Mouse (Mus musculus): Measurements from ENCODE around the gene Pms2. TPM values are rescaled to one million over a fixed set of nuclear protein-coding genes. Genes with fewer than 3 reads are reported as not detected.

The Pms2 gene
- polyA plus RNA-seq, 1 experiment from 2014 or later: 33.0 TPM

- no peaks in the 10 kb centered on the region for H3K27me3 ChIP-seq (replicated peaks; ENCODE audit: control insufficient read depth, insufficient read depth, low read length)
- H3K36me3 ChIP-seq (ENCODE audit: control insufficient read depth, insufficient read depth): peaks cover 30% of the 10 kb centered on the region
- no peak overlapping the region for H3K4me2 ChIP-seq (ENCODE audit: low read length)
- no peak overlapping the region for H3K9ac ChIP-seq (replicated peaks; ENCODE audit: low read depth, low read length)
- H3K27ac ChIP-seq (ENCODE audit: low read length): no peak overlapping the region
- H3K4me1 ChIP-seq (replicated peaks; ENCODE audit: control insufficient read depth, insufficient read depth, low read length): no peaks in the 10 kb centered on the region
- H3K4me3 ChIP-seq (replicated peaks; ENCODE audit: low read length): no peak overlapping the region
- WGBS: 84% methylated on average over 3 of the region's 3 CpGs
- no peak for ATAC-seq
- H3K9me3 ChIP-seq (ENCODE audit: control insufficient read depth, low read length): no peaks in the 10 kb centered on the region
Observed at GRCm38 (mm10) chr5:143902111-143902510, 7.7 kb upstream of the Pms2 start.

DNA sequence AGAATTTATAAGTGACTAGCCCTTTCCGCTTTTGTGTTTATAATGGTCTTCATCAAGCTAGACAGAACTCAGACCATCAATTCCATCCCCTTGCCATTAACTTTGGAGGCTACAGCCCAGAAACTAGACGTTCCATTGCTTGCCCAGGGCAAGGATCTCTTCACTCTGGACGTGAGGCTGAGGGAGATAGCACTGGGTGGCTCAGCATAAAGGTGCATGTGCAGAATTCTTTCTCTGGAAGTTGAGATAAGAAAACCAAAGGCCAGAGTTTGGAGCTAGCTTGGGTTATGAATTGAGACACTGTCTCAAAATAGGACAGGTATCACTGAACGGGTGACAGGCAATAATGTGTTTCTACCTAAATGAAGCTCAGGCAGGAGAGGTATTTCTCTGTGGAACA is 6.0 kb upstream of the Pms2 start:
- Histone ChIP-seq H3K4me2 (ENCODE audit: low read length) (no peak overlapping the region), H3K27ac (ENCODE audit: low read length) (no peak overlapping the region), H3K4me1 (replicated peaks; ENCODE audit: control insufficient read depth, insufficient read depth, low read length) (peaks cover 13% of the 10 kb centered on the region), H3K4me3 (replicated peaks; ENCODE audit: low read length) (no peak overlapping the region), H3K9me3 (ENCODE audit: control insufficient read depth, low read length) (no peaks in the 10 kb centered on the region), H3K9ac (replicated peaks; ENCODE audit: low read depth, low read length) (no peak overlapping the region), H3K36me3 (ENCODE audit: control insufficient read depth, insufficient read depth) (peaks cover 22% of the 10 kb centered on the region), H3K27me3 (replicated peaks; ENCODE audit: control insufficient read depth, insufficient read depth, low read length) (no peaks in the 10 kb centered on the region)
- ATAC-seq: no peak
- 89% methylated on average over 4 of the region's 4 CpGs for WGBS

DNA sequence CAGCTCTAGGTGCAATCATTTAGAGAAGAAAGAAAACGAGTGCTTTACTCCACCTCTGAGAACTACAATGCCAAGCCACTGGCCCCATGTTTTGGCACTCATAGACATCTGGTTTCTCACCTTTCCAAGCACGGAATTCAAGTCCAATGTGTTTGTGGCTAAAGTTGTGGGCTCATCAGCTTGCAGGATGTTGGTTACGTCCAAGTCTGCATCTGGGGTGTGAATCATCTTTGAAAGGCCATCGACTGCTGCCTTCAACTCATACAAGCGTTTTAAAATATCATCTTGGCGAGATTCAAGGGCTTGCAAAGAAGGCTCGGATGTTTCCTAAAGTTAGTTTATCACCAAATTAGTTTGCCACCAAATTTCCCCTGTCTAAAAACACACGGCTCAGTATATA is 3.3 kb upstream of the Pms2 start:
- H3K4me1 ChIP-seq (replicated peaks; ENCODE audit: control insufficient read depth, insufficient read depth, low read length): peaks cover 24% of the 10 kb centered on the region
- H3K4me3 ChIP-seq (replicated peaks; ENCODE audit: low read length): no peak overlapping the region
- no peak overlapping the region for H3K27ac ChIP-seq (ENCODE audit: low read length)
- H3K9ac ChIP-seq (replicated peaks; ENCODE audit: low read depth, low read length): no peak overlapping the region
- H3K4me2 ChIP-seq (ENCODE audit: low read length): no peak overlapping the region
- ATAC-seq: no peak
- WGBS: 84% methylated on average over 8 of the region's 8 CpGs
- H3K27me3 ChIP-seq (replicated peaks; ENCODE audit: control insufficient read depth, insufficient read depth, low read length): no peaks in the 10 kb centered on the region
- peaks cover 16% of the 10 kb centered on the region for H3K36me3 ChIP-seq (ENCODE audit: control insufficient read depth, insufficient read depth)
- H3K9me3 ChIP-seq (ENCODE audit: control insufficient read depth, low read length): no peaks in the 10 kb centered on the region

DNA sequence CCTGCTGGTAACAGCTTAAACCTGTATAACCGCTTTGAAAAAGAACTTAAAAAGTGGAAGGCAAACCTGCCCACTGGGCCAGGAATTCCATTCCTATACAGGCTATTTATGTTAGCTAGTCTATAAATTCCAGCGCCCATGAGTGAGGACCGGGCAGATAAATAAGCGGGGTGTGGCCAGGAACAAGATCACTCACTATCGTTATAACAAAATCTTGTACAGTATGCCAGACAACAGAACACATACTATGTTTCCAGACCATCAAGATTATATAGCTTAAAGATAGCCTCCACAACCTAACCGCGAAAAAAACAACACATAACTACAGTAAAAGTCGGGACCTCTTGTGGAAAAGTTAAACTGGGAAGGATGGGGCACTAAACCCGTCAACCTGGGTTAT is 838 bp upstream of the Pms2 start:
- Histone ChIP-seq H3K27ac (ENCODE audit: low read length) (peak overlapping the region; percentile 90), H3K4me1 (replicated peaks; ENCODE audit: control insufficient read depth, insufficient read depth, low read length) (peaks cover 24% of the 10 kb centered on the region), H3K4me2 (ENCODE audit: low read length) (peak overlapping the region; percentile 88), H3K9ac (replicated peaks; ENCODE audit: low read depth, low read length) (peak overlapping the region; percentile 66), H3K4me3 (replicated peaks; ENCODE audit: low read length) (peak overlapping the region; percentile 94), H3K27me3 (replicated peaks; ENCODE audit: control insufficient read depth, insufficient read depth, low read length) (no peaks in the 10 kb centered on the region), H3K36me3 (ENCODE audit: control insufficient read depth, insufficient read depth) (peaks cover under 1% of the 10 kb centered on the region), H3K9me3 (ENCODE audit: control insufficient read depth, low read length) (no peaks in the 10 kb centered on the region)
- no peak for ATAC-seq
- 2% methylated on average over 9 of the region's 9 CpGs for WGBS

- no peak overlapping the region for H3K27ac ChIP-seq (ENCODE audit: low read length)
- no peaks in the 10 kb centered on the region; the same call in 1 of the 2 replicates for H3K4me1 ChIP-seq (replicated peaks; ENCODE audit: control insufficient read depth, insufficient read depth, low read length)
- H3K9me3 ChIP-seq (ENCODE audit: control insufficient read depth, low read length): no peaks in the 10 kb centered on the region
- no peak overlapping the region for H3K4me3 ChIP-seq (replicated peaks; ENCODE audit: low read length)
- no peak overlapping the region for H3K4me2 ChIP-seq (ENCODE audit: low read length)
- H3K9ac ChIP-seq (replicated peaks; ENCODE audit: low read depth, low read length): no peak overlapping the region
- ATAC-seq: no peak
- H3K36me3 ChIP-seq (ENCODE audit: control insufficient read depth, insufficient read depth): peaks cover 24% of the 10 kb centered on the region
- 94% methylated on average over 9 of the region's 9 CpGs for WGBS
- no peaks in the 10 kb centered on the region for H3K27me3 ChIP-seq (replicated peaks; ENCODE audit: control insufficient read depth, insufficient read depth, low read length)
Observed at GRCm38 (mm10) chr5:143916221-143916620, 6.5 kb downstream of the Pms2 start.

GRCm38 (mm10) chr5:143917418-143917817 is 7.7 kb downstream of the Pms2 start:
- Histone ChIP-seq H3K4me3 (replicated peaks; ENCODE audit: low read length) (no peak overlapping the region), H3K4me1 (replicated peaks; ENCODE audit: control insufficient read depth, insufficient read depth, low read length) (no peaks in the 10 kb centered on the region), H3K4me2 (ENCODE audit: low read length) (no peak overlapping the region), H3K9me3 (ENCODE audit: control insufficient read depth, low read length) (no peaks in the 10 kb centered on the region), H3K9ac (replicated peaks; ENCODE audit: low read depth, low read length) (no peak overlapping the region), H3K27me3 (replicated peaks; ENCODE audit: control insufficient read depth, insufficient read depth, low read length) (no peaks in the 10 kb centered on the region), H3K36me3 (ENCODE audit: control insufficient read depth, insufficient read depth) (peaks cover 27% of the 10 kb centered on the region), H3K27ac (ENCODE audit: low read length) (no peak overlapping the region)
- no peak for ATAC-seq
- WGBS: 47% methylated on average over 5 of the region's 5 CpGs

- no peak overlapping the region for H3K9ac ChIP-seq (replicated peaks; ENCODE audit: low read depth, low read length)
- no peak overlapping the region for H3K27ac ChIP-seq (ENCODE audit: low read length)
- H3K4me1 ChIP-seq (replicated peaks; ENCODE audit: control insufficient read depth, insufficient read depth, low read length): no peaks in the 10 kb centered on the region
- H3K36me3 ChIP-seq (ENCODE audit: control insufficient read depth, insufficient read depth): peaks cover 27% of the 10 kb centered on the region
- H3K9me3 ChIP-seq (ENCODE audit: control insufficient read depth, low read length): no peaks in the 10 kb centered on the region
- H3K27me3 ChIP-seq (replicated peaks; ENCODE audit: control insufficient read depth, insufficient read depth, low read length): no peaks in the 10 kb centered on the region
- H3K4me2 ChIP-seq (ENCODE audit: low read length): no peak overlapping the region
- ATAC-seq: no peak
- H3K4me3 ChIP-seq (replicated peaks; ENCODE audit: low read length): no peak overlapping the region
- 94% methylated on average over 3 of the region's 3 CpGs for WGBS
Observed at GRCm38 (mm10) chr5:143918120-143918519, 8.4 kb downstream of the Pms2 start.

GRCm38 (mm10) chr5:143924781-143925452 is 15.2 kb downstream of the Pms2 start:
- 92% methylated on average over 6 of the region's 6 CpGs for WGBS
- Histone ChIP-seq H3K36me3 (ENCODE audit: control insufficient read depth, insufficient read depth) (peaks cover 35% of the 10 kb centered on the region), H3K4me2 (ENCODE audit: low read length) (no peak overlapping the region)

GRCm38 (mm10) chr5:143927875-143928274 is 18.1 kb downstream of the Pms2 start, which contains the start of gene Gm42421:
Gene Gm42421 (plus strand): TSS chr5:143928175.
- no peak within 1 kb of the TSS for H3K4me3 ChIP-seq (replicated peaks; ENCODE audit: low read length)
- H3K27ac ChIP-seq (ENCODE audit: low read length): no peak within 1 kb of the TSS
- peaks cover 34% of the 10 kb centered on the region for H3K36me3 ChIP-seq (ENCODE audit: control insufficient read depth, insufficient read depth)
- H3K27me3 ChIP-seq (replicated peaks; ENCODE audit: control insufficient read depth, insufficient read depth, low read length): no peaks in the 10 kb centered on the region
- H3K4me2 ChIP-seq (ENCODE audit: low read length): no peak within 1 kb of the TSS
- no peak within 1 kb of the TSS for H3K9ac ChIP-seq (replicated peaks; ENCODE audit: low read depth, low read length)
- 0 out of 2 replicates have a peak, but pooled peaks cover 3% of the 10 kb centered on the region for H3K4me1 ChIP-seq (replicated peaks; ENCODE audit: control insufficient read depth, insufficient read depth, low read length)
- WGBS: 97% methylated on average over 8 of the region's 8 CpGs
- no peaks in the 10 kb centered on the region for H3K9me3 ChIP-seq (ENCODE audit: control insufficient read depth, low read length)
- no peak for ATAC-seq

More at GRCm38 (mm10) chr5:143924781-143925452, 15.2 kb downstream of the Pms2 start:
- Histone ChIP-seq H3K4me3 (replicated peaks; ENCODE audit: low read length) (no peak overlapping the region), H3K9me3 (ENCODE audit: control insufficient read depth, low read length) (no peaks in the 10 kb centered on the region), H3K27ac (ENCODE audit: low read length) (no peak overlapping the region), H3K4me1 (replicated peaks; ENCODE audit: control insufficient read depth, insufficient read depth, low read length) (no peaks in the 10 kb centered on the region), H3K27me3 (replicated peaks; ENCODE audit: control insufficient read depth, insufficient read depth, low read length) (no peaks in the 10 kb centered on the region), H3K9ac (replicated peaks; ENCODE audit: low read depth, low read length) (no peak overlapping the region)
- no peak for ATAC-seq

All from forebrain, embryonic 16.5 days (tissue).